Mouse (Mus musculus) lung, adult 2 months (tissue): ENCODE results near the gene Camta1.

Source experiments
- CTCF ChIP-seq: fragments of 200-500 bp; IDR thresholded peaks from 2 replicates; pipeline ENCODE4 v1.5.1; 2011; ENCODE audit warnings: mild to moderate bottlenecking, low read length, control low read depth; ENCODE audit not compliant: insufficient read depth
- POLR2A ChIP-seq: fragments of 200-500 bp; IDR thresholded peaks from 2 replicates; pipeline ENCODE4 v1.6.1; 2011; ENCODE audit warnings: low read depth, mild to moderate bottlenecking, control low read depth, low read length, borderline replicate concordance; ENCODE audit errors: extremely low read depth

DNA sequence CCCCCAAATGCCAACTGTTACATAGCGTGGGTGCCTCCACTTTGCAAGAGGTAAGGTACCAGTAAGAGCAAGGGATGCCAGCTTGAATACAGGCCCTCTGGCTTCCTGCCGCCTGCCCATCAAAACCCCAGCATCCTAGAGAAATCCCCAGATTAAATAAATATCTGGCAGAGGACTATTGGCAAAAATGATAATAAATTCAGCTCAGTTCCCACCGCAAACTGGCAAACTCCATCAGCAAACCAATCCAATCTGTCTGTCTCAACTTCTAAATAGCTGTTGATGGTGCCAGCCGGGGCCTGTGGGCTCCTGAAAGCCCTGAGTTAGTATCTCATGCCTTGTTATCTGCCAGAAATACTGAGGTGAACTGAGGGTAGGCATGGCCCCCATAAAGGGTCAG is 333.2 kb downstream of the Camta1 start:
- TF ChIP-seq CTCF: no peak
- no peak for TF ChIP-seq POLR2A
